28 mouse cellular contexts compared by ENCODE assay signal in the genomic region with DNA sequence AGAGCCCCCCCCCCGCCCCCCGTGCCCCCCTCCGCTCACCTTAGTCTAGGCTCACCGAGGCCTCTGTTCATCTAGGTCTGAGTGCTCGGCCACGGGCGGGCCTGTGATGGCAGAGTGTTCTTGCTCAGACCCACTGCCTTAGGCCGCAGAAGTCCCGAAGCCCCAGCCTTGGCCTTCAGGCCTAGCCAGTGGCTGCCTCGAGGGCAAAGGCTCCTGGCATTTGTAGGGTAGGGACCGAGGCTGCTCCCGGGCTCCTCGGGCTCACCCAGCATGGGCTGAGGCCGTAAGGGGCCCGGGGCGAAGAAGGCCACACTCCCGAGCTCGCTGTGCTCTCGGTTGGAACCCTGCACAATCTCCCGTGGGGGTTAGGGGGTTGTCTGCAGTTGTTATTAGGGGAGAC. TPM values are rescaled to one million over a fixed set of nuclear protein-coding genes. Genes with fewer than 3 reads are reported as not detected.
DNase-seq lines count a peak whose midpoint lies in the region; ATAC-seq and TF ChIP-seq lines count a peak whose summit lies in the region.
"Had no signal": no experiment of that assay in that cellular context is flagged by ENCODE, and none has a peak within 500 bp of the region (broad histone marks: within the 10 kb centered on the region; RNA-seq: fewer than 3 reads in every experiment).

No protein-coding gene starts in this region.

- H3K9me3 ChIP-seq in limb, embryonic 11.5 days (ENCODE audit: control insufficient read depth, low read length): peaks cover 4% of the 10 kb centered on the region; the same call in 1 of the 2 replicates
- H3K9me3 ChIP-seq in limb, embryonic 10.5 days (replicated peaks): peaks cover 8% of the 10 kb centered on the region; the same call in 1 of the 2 replicates
- H3K9me3 ChIP-seq: embryonic facial prominence, embryonic 15.5 days had no signal

- no peak overlapping the region for H3K27ac ChIP-seq in gastrocnemius, adult 2 months
- H3K27ac ChIP-seq in limb, embryonic 11.5 days (replicated peaks; ENCODE audit: low read depth, low read length): no peak overlapping the region
- no peak overlapping the region for H3K27ac ChIP-seq in limb, embryonic 10.5 days
- H3K27ac ChIP-seq: embryonic facial prominence, embryonic 13.5 days; embryonic facial prominence, embryonic 15.5 days; forebrain, embryonic 10.5 days; forebrain, embryonic 12.5 days had no signal

- H3K4me2 ChIP-seq in limb, embryonic 11.5 days (ENCODE audit: low read depth, severe bottlenecking): no peak overlapping the region
- H3K4me2 ChIP-seq: embryonic facial prominence, embryonic 13.5 days; embryonic facial prominence, embryonic 15.5 days; forebrain, embryonic 12.5 days had no signal

- intact Hi-C loops in gastrocnemius, adult 2 months (cut with DNase I): no loop called here

- no peaks in the 10 kb centered on the region for H3K36me3 ChIP-seq in limb, embryonic 11.5 days (ENCODE audit: control insufficient read depth, insufficient read depth, low read length)
- H3K36me3 ChIP-seq in limb, embryonic 10.5 days: no peaks in the 10 kb centered on the region
- H3K36me3 ChIP-seq: embryonic facial prominence, embryonic 13.5 days; embryonic facial prominence, embryonic 15.5 days; forebrain, embryonic 10.5 days; forebrain, embryonic 12.5 days had no signal

- no peak overlapping the region for H3K4me3 ChIP-seq in gastrocnemius, adult 2 months
- H3K4me3 ChIP-seq in limb, embryonic 11.5 days (ENCODE audit: low read depth, low read length): no peak overlapping the region
- H3K4me3 ChIP-seq in limb, embryonic 10.5 days: no peak overlapping the region
- H3K4me3 ChIP-seq: embryonic facial prominence, embryonic 13.5 days; embryonic facial prominence, embryonic 15.5 days; erythroblast, embryonic 14.5 days; forebrain, embryonic 10.5 days; forebrain, embryonic 12.5 days had no signal

- no peak overlapping the region for H3K9ac ChIP-seq in limb, embryonic 11.5 days (ENCODE audit: low read length)
- H3K9ac ChIP-seq: embryonic facial prominence, embryonic 13.5 days; embryonic facial prominence, embryonic 15.5 days; forebrain, embryonic 12.5 days had no signal

- H3K4me1 ChIP-seq in limb, embryonic 11.5 days (ENCODE audit: control insufficient read depth, insufficient read depth, low read length): no peaks in the 10 kb centered on the region
- H3K4me1 ChIP-seq in limb, embryonic 10.5 days: no peaks in the 10 kb centered on the region
- H3K4me1 ChIP-seq: embryonic facial prominence, embryonic 13.5 days; embryonic facial prominence, embryonic 15.5 days; forebrain, embryonic 10.5 days; forebrain, embryonic 12.5 days had no signal

- 92% methylated on average over 20 of the region's 20 CpGs for WGBS in limb, embryonic 11.5 days
- 91% methylated on average over 20 of the region's 20 CpGs for WGBS in limb, embryonic 10.5 days

- TF ChIP-seq CTCF in gastrocnemius, adult 2 months (IDR thresholded peaks at IDR 0.05): no peak

- H3K27me3 ChIP-seq in limb, embryonic 11.5 days (ENCODE audit: control insufficient read depth, insufficient read depth, low read length): no peaks in the 10 kb centered on the region
- H3K27me3 ChIP-seq in limb, embryonic 10.5 days (ENCODE audit: low read depth, poor library complexity, severe bottlenecking): no peaks in the 10 kb centered on the region
- H3K27me3 ChIP-seq: embryonic facial prominence, embryonic 13.5 days; embryonic facial prominence, embryonic 15.5 days; forebrain, embryonic 12.5 days had no signal

- 0 out of 2 replicates have a peak, but pooled peaks have one; percentile 21 for ATAC-seq in limb, embryonic 11.5 days (ENCODE audit: insufficient number of reproducible peaks, low FRiP score, low TSS enrichment, low read depth)
- ATAC-seq: forebrain, embryonic 14.5 days had no signal

- peak; percentile 29 for DNase-seq in gastrocnemius, adult 2 months
- no peak for DNase-seq in gastrocnemius, postnatal 4 days (ENCODE audit: low spot score in 2 of 2)
- peak; percentile 23 for DNase-seq in gastrocnemius, postnatal 25 days
- no peak for DNase-seq in gastrocnemius, adult 8-10 months (ENCODE audit: low spot score in 2 of 2)
- DNase-seq in limb, embryonic 11.5 days (ENCODE audit: low spot score): no peak
- DNase-seq in limb, embryonic 10.5 days (ENCODE audit: low spot score): no peak
- DNase-seq in testis, postnatal 10 days (ENCODE audit: low spot score): peak; percentile 57
- no peak for DNase-seq in testis, postnatal 14 days (ENCODE audit: low spot score)
- DNase-seq: adrenal gland, adult 2 months; adrenal gland, postnatal 10 days; adrenal gland, postnatal 25 days; cerebellum, adult 11 months; cerebellum, adult 18-20 months; cerebellum, adult 8-10 months; cerebellum, adult 9-11 months; cerebellum, postnatal 14 days; cerebellum, postnatal 36 days; embryo, embryonic 11 days had no signal

RNA-seq across cellular contexts. Expression of a gene that starts 25.0 kb away (rescaled TPM):
- total RNA-seq in gastrocnemius, adult 2 months (2021): 10 to 100 TPM; 27.6 to 42.9 TPM
- total RNA-seq in gastrocnemius, postnatal 4 days (2021): 10 to 100 TPM; 21.8 to 25.3 TPM
- total RNA-seq in gastrocnemius, postnatal 25 days (2021): 10 to 100 TPM; 24.8 to 29.1 TPM
- 10 to 100 TPM; 29.9 to 54.3 (median 41.4) TPM for total RNA-seq in gastrocnemius, adult 8-10 months (2022)
- polyA plus RNA-seq in limb, embryonic 11.5 days (2014; fragmentation: Nextera tagmentation; extraction: Ambion mirVana): 6.3 and 7.4 TPM in 2 replicates
- polyA plus RNA-seq in limb, embryonic 10.5 days (2016; fragmentation: Nextera tagmentation; extraction: Ambion mirVana): 5.4 and 8.2 TPM in 2 replicates
- polyA plus RNA-seq: erythroblast, embryonic 14.5 days had no signal

RNA-seq across cellular contexts. Expression of a gene that starts 54.9 kb away (rescaled TPM):
- under 1 TPM in 1 of 2 experiments, not detected in 1; 0.20 TPM for total RNA-seq in gastrocnemius, adult 2 months (2021)
- total RNA-seq in gastrocnemius, postnatal 4 days (2021): under 1 TPM in 1 of 2 experiments, not detected in 1; 0.21 TPM
- not detected for total RNA-seq in gastrocnemius, postnatal 25 days (2021)
- under 1 TPM in 2 of 4 experiments, not detected in 2; 0.27 to 0.46 TPM for total RNA-seq in gastrocnemius, adult 8-10 months (2022)
- polyA plus RNA-seq in limb, embryonic 11.5 days (2014; fragmentation: Nextera tagmentation; extraction: Ambion mirVana): 0.17 TPM in 1 of 2 replicates, not detected in the other
- polyA plus RNA-seq in limb, embryonic 10.5 days (2016; fragmentation: Nextera tagmentation; extraction: Ambion mirVana): not detected in 2 replicates
- total RNA-seq: adrenal gland, postnatal 10 days; adrenal gland, postnatal 25 days; common myeloid progenitor, adult 5-6 weeks had no signal
- polyA plus RNA-seq: adrenal gland, adult 2 months; brain, embryonic 14.5 days; C2C12; embryonic facial prominence, embryonic 11.5 days; embryonic facial prominence, embryonic 15.5 days; erythroblast, embryonic 14.5 days; forebrain, embryonic 10.5 days; forebrain, embryonic 12.5 days; forebrain, embryonic 14.5 days had no signal

RNA-seq across cellular contexts. Expression of a gene that starts 58.5 kb away (rescaled TPM):
- 10 to 100 TPM; 44.8 to 49.3 TPM for total RNA-seq in gastrocnemius, adult 2 months (2021)
- 10 to 100 TPM; 23.1 to 28.5 TPM for total RNA-seq in gastrocnemius, postnatal 4 days (2021)
- 10 to 100 TPM; 28.5 to 35.5 TPM for total RNA-seq in gastrocnemius, postnatal 25 days (2021)
- total RNA-seq in gastrocnemius, adult 8-10 months (2022): 10 to 100 TPM; 42.9 to 56.8 (median 53.9) TPM
- 11.1 and 12.9 TPM in 2 replicates for polyA plus RNA-seq in limb, embryonic 11.5 days (2014; fragmentation: Nextera tagmentation; extraction: Ambion mirVana)
- polyA plus RNA-seq in limb, embryonic 10.5 days (2016; fragmentation: Nextera tagmentation; extraction: Ambion mirVana): 10.4 and 12.7 TPM in 2 replicates
- polyA plus RNA-seq: erythroblast, embryonic 14.5 days had no signal

Comparison
In these comparisons a context has a peak if more than half of its experiments do, and no peak if none do; other contexts are left out.
1. DNase-seq: peak in gastrocnemius, adult 2 months (single experiment), gastrocnemius, postnatal 25 days (single experiment) and testis, postnatal 10 days (single experiment); none in gastrocnemius, postnatal 4 days (0 of 2), gastrocnemius, adult 8-10 months (0 of 2), limb, embryonic 11.5 days (single experiment), limb, embryonic 10.5 days (single experiment) and testis, postnatal 14 days (single experiment).